Mouse (Mus musculus) skeletal muscle tissue, adult 2 months (tissue): ENCODE results near the gene Sapcd2.

Source experiments
- DNase-seq: peaks from one replicate; pipeline ENCODE4 v3.0.0-alpha.2; 2012; ENCODE audit warnings: low read depth, low spot score

Gene Sapcd2

GRCm38 (mm10) chr2:25422587-25423410 lies 50.7 kb downstream of the Sapcd2 start, which contains the start of gene Fut7:
Gene Fut7, plus strand, starts transcription at chr2:25423267.
- no peak for DNase-seq

GRCm38 (mm10) chr2:25423626-25424025 lies 51.5 kb downstream of the Sapcd2 start:
- no peak for DNase-seq

- no peak for DNase-seq
Observed at GRCm38 (mm10) chr2:25425481-25425880, 53.4 kb downstream of the Sapcd2 start.

DNA sequence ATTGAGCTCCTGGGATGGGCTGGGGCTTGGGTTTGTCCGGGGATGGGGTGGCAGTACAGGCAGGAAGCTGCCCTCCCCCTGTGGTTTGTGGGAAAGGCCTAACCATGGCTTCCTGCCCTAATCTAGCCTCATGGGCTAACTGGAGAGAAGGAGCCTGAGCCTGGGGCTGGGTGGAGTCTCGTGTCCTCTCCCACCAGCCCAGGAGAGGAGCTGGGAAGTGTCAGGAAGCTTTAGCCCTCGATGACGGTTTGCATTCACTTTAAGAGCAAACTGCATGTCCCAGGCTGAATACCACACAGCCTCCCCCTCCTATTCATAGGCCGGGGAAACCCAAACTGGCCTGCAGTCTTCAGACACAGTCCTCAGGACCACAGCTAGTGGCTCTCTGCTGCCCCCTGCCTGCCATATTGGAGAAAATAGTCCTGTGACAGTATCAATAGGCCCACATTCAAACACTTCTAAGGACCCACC lies 54.6 kb downstream of the Sapcd2 start:
- peak; percentile 58 for DNase-seq

- no peak for DNase-seq
Observed at GRCm38 (mm10) chr2:25427256-25427655, 55.1 kb downstream of the Sapcd2 start.
